9 mouse cellular contexts compared by ENCODE assay signal in the genomic region with DNA sequence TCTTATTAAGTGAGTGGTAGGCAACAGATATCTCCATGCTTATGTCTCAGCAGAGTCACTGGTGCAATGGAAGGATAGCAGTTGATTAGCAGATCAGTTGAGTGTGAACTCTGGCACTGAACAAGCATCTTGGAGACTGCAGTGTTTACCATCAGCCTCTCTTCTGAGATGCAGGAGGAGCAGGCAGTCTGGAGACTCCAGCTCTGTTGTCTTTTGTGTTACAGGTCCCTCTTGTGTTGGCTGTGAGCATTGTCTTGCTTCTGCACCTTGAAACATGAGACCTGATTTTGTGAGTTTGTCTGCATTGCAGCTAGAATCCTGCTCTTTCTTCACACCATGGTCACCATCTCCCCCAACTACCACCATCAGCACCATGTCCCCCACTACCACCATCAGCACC. TPM values are rescaled to one million over a fixed set of nuclear protein-coding genes. Genes with fewer than 3 reads are reported as not detected.
DNase-seq lines count a peak whose midpoint lies in the region; ATAC-seq lines count a peak whose summit lies in the region.
"Had no signal": no experiment of that assay in that cellular context is flagged by ENCODE, and none has a peak within 500 bp of the region (broad histone marks: within the 10 kb centered on the region; RNA-seq: fewer than 3 reads in every experiment).

No protein-coding gene starts in this region.

- no peak overlapping the region for H3K27ac ChIP-seq in midbrain, embryonic 16.5 days (ENCODE audit: low read length)
- H3K27ac ChIP-seq: midbrain, embryonic 12.5 days had no signal

- peaks cover 8% of the 10 kb centered on the region for H3K4me1 ChIP-seq in midbrain, embryonic 16.5 days (ENCODE audit: control insufficient read depth, insufficient read depth, low read length)

- no peaks in the 10 kb centered on the region for H3K27me3 ChIP-seq in midbrain, embryonic 16.5 days (ENCODE audit: control insufficient read depth, insufficient read depth, low read depth, low read length)
- H3K27me3 ChIP-seq: midbrain, embryonic 12.5 days had no signal

- peak; percentile 85 to 87; a peak in 3 of 4 replicates for ATAC-seq in hematopoietic stem cell, adult 5-6 weeks (replicated peaks in 1 of 2; ENCODE audit: insufficient read depth in 1 of 2, low FRiP score in 2 of 2, low TSS enrichment in 1 of 2, low read depth in 1 of 2, poor library complexity in 2 of 2, severe bottlenecking in 2 of 2)
- peak; percentile 84 for ATAC-seq in midbrain, embryonic 16.5 days

- H3K9me3 ChIP-seq in midbrain, embryonic 16.5 days (replicated peaks; ENCODE audit: control insufficient read depth, low read length, poor library complexity, severe bottlenecking): no peaks in the 10 kb centered on the region
- H3K9me3 ChIP-seq: midbrain, embryonic 12.5 days had no signal

- H3K36me3 ChIP-seq in midbrain, embryonic 16.5 days (ENCODE audit: control insufficient read depth, insufficient read depth, low read length): no peaks in the 10 kb centered on the region
- H3K36me3 ChIP-seq: midbrain, embryonic 12.5 days had no signal

- no peak overlapping the region for H3K4me3 ChIP-seq in midbrain, embryonic 16.5 days (ENCODE audit: low read depth, low read length)
- H3K4me3 ChIP-seq: midbrain, embryonic 12.5 days had no signal

- no peak overlapping the region for H3K4me2 ChIP-seq in midbrain, embryonic 16.5 days (ENCODE audit: low read length)
- H3K4me2 ChIP-seq: midbrain, embryonic 12.5 days had no signal

- H3K9ac ChIP-seq in midbrain, embryonic 16.5 days (ENCODE audit: low read depth, low read length): no peak overlapping the region
- H3K9ac ChIP-seq: midbrain, embryonic 12.5 days had no signal

- peak; percentile 21 to 58 for DNase-seq in adrenal gland, adult (ENCODE audit: inconsistent age in 2 of 2, low spot score in 1 of 2)
- no peak for DNase-seq in adrenal gland, adult 8-10 months
- peak; percentile 58 for DNase-seq in 3T3-L1 (ENCODE audit: low read depth, low spot score)
- DNase-seq in cerebellum, adult 11-12 months: peak; percentile 84
- DNase-seq in layer of hippocampus, adult 9-11 months: peak; percentile 78
- peak; percentile 53 for DNase-seq in testis, postnatal 10 days (ENCODE audit: low spot score)

RNA-seq across cellular contexts. Expression of a gene that starts 21.1 kb away (rescaled TPM):
- total RNA-seq in adrenal gland, adult 8-10 months (2022): 1 to 10 TPM; 2.0 to 2.3 (median 2.1) TPM
- 9.6 and 13.3 TPM in 2 replicates for total RNA-seq in hematopoietic stem cell, adult 5-6 weeks (2017)
- polyA plus RNA-seq in midbrain, embryonic 16.5 days (2015; fragmentation: Nextera tagmentation; extraction: Ambion mirVana): 23.2 and 24.2 TPM in 2 replicates
